Mouse (Mus musculus) lung, embryonic 15.5 days (tissue): ENCODE measurements around the gene Rfx2. TPM values are rescaled to one million over a fixed set of nuclear protein-coding genes. Genes with fewer than 3 reads are reported as not detected.

Source experiments
- ATAC-seq: fragments of 200-750 bp; cut with Nextera tagmentation; 2 replicates; pipeline ENCODE4 v1.8.0; 2017; ENCODE audit warnings: moderate number of reproducible peaks, borderline replicate concordance; ENCODE audit not compliant: low FRiP score, low TSS enrichment; ENCODE audit errors: extremely low read depth
- H3K27ac ChIP-seq: fragments of 300-500 bp; sonication (generic); 2 replicates; pipeline ENCODE4 v1.5.1; 2015; ENCODE audit warnings: moderate library complexity, mild to moderate bottlenecking, inconsistent platforms
- H3K27me3 ChIP-seq: fragments of 300-500 bp; sonication (generic); 2 replicates; pipeline ENCODE4 v1.6.1; 2015; ENCODE audit warnings: inconsistent platforms
- H3K36me3 ChIP-seq: fragments of 300-500 bp; sonication (generic); 2 replicates; pipeline ENCODE4 v1.6.1; 2015; ENCODE audit warnings: inconsistent platforms
- H3K4me1 ChIP-seq: fragments of 300-500 bp; sonication (generic); 2 replicates; pipeline ENCODE4 v1.6.1; 2015; ENCODE audit warnings: inconsistent platforms
- H3K4me2 ChIP-seq: fragments of 300-500 bp; sonication (generic); 2 replicates; pipeline ENCODE4 v1.6.1; 2015; ENCODE audit warnings: inconsistent platforms, mild to moderate bottlenecking, moderate library complexity
- H3K4me3 ChIP-seq: fragments of 300-500 bp; sonication (generic); 2 replicates; pipeline ENCODE4 v1.5.1; 2015; ENCODE audit warnings: mild to moderate bottlenecking, inconsistent platforms
- H3K9ac ChIP-seq: fragments of 300-500 bp; sonication (generic); 2 replicates; pipeline ENCODE4 v1.6.1; 2015; ENCODE audit warnings: inconsistent platforms
- H3K9me3 ChIP-seq: fragments of 300-500 bp; sonication (generic); 2 replicates; pipeline ENCODE4 v1.6.1; 2016; ENCODE audit warnings: inconsistent platforms
- WGBS: fragments of 180-500 bp; shearing (Covaris S2); methylation state at CpG from one replicate; pipeline ENCODE4 v1.1.7; 2015; 5-methylcytosine and 5-hydroxymethylcytosine counted together
- polyA plus RNA-seq: library from polyadenylated mRNA; unstranded; fragments of >200 nt; fragmentation: Nextera tagmentation; extraction: Ambion mirVana; gene quantifications from 2 replicates; pipeline ENCODE4 v1.2.1, GENCODE M21; 2015

Gene Rfx2
- polyA plus RNA-seq, 1 experiment from 2014 or later, result 6.0 TPM

- WGBS, result 89% methylated on average over 11 of the region's 11 CpGs
- Histone ChIP-seq H3K36me3 (0 out of 2 replicates have a peak, but pooled peaks cover 7% of the 10 kb centered on the region), H3K4me1 (no peaks in the 10 kb centered on the region), H3K9me3 (no peaks in the 10 kb centered on the region), H3K27me3 (no peaks in the 10 kb centered on the region), H3K4me2 (no peak overlapping the region), H3K4me3 (no peak overlapping the region), H3K27ac (no peak overlapping the region), H3K9ac (no peak overlapping the region)
- ATAC-seq, result no peak
Observed at GRCm38 (mm10) chr17:56777568-56777967, 53.2 kb downstream of the Rfx2 start.

GRCm38 (mm10) chr17:56769950-56770349, 60.9 kb downstream of the Rfx2 start, which contains the start of gene Prr22:
Gene Prr22 (plus strand): TSS chr17:56770250.
- H3K36me3 ChIP-seq, result peaks cover 25% of the 10 kb centered on the region
- H3K4me3 ChIP-seq, result no peak within 1 kb of the TSS
- H3K9ac ChIP-seq, result no peak within 1 kb of the TSS
- H3K27ac ChIP-seq, result no peak within 1 kb of the TSS
- no peaks in the 10 kb centered on the region for H3K9me3 ChIP-seq
- 88% methylated on average over 5 of the region's 5 CpGs for WGBS
- ATAC-seq, result no peak
- no peaks in the 10 kb centered on the region for H3K27me3 ChIP-seq
- no peak within 1 kb of the TSS for H3K4me2 ChIP-seq
- peaks cover 6% of the 10 kb centered on the region for H3K4me1 ChIP-seq

- Histone ChIP-seq H3K36me3 (peaks cover 25% of the 10 kb centered on the region), H3K4me1 (peaks cover 9% of the 10 kb centered on the region), H3K4me2 (no peak overlapping the region), H3K27ac (no peak overlapping the region), H3K4me3 (no peak overlapping the region), H3K27me3 (no peaks in the 10 kb centered on the region), H3K9me3 (no peaks in the 10 kb centered on the region), H3K9ac (no peak overlapping the region)
- 91% methylated on average over 11 of the region's 11 CpGs for WGBS
- no peak for ATAC-seq
Observed at GRCm38 (mm10) chr17:56768941-56769340, 61.9 kb downstream of the Rfx2 start.

GRCm38 (mm10) chr17:56767531-56768135, 63.2 kb downstream of the Rfx2 start:
- no peak for ATAC-seq
- Histone ChIP-seq H3K4me1 (peaks cover 18% of the 10 kb centered on the region), H3K27me3 (no peaks in the 10 kb centered on the region), H3K4me2 (no peak overlapping the region), H3K9ac (no peak overlapping the region), H3K4me3 (no peak overlapping the region), H3K36me3 (peaks cover 25% of the 10 kb centered on the region), H3K27ac (no peak overlapping the region), H3K9me3 (no peaks in the 10 kb centered on the region)
- 93% methylated on average over 29 of the region's 29 CpGs for WGBS

- WGBS, result 94% methylated on average over 27 of the region's 27 CpGs
Observed at GRCm38 (mm10) chr17:56766631-56767405, 64.0 kb downstream of the Rfx2 start.

GRCm38 (mm10) chr17:56765431-56765830, 65.4 kb downstream of the Rfx2 start:
- Histone ChIP-seq H3K4me3 (peak overlapping the region; percentile 74), H3K4me1 (peaks cover 34% of the 10 kb centered on the region), H3K27ac (no peak overlapping the region), H3K36me3 (peaks cover 25% of the 10 kb centered on the region), H3K9me3 (no peaks in the 10 kb centered on the region), H3K9ac (peak overlapping the region; percentile 87), H3K4me2 (peak overlapping the region; percentile 70), H3K27me3 (no peaks in the 10 kb centered on the region)
- WGBS, result 49% methylated on average over 12 of the region's 12 CpGs
- no peak for ATAC-seq

More at GRCm38 (mm10) chr17:56766631-56767405, 64.0 kb downstream of the Rfx2 start:
- Histone ChIP-seq H3K4me1 (peaks cover 25% of the 10 kb centered on the region), H3K9ac (no peak overlapping the region), H3K36me3 (peaks cover 25% of the 10 kb centered on the region), H3K4me3 (no peak overlapping the region), H3K9me3 (no peaks in the 10 kb centered on the region), H3K27ac (no peak overlapping the region), H3K27me3 (no peaks in the 10 kb centered on the region), H3K4me2 (no peak overlapping the region)
- no peak for ATAC-seq

- H3K4me2 ChIP-seq, result peak within 1 kb of the TSS; percentile 70
- peak within 1 kb of the TSS; percentile 74 for H3K4me3 ChIP-seq
- H3K27me3 ChIP-seq, result no peaks in the 10 kb centered on the region
- peak; percentile 82 for ATAC-seq
- peaks cover 41% of the 10 kb centered on the region for H3K4me1 ChIP-seq
- WGBS, result under 1% methylated on average over 56 of the region's 58 CpGs
- no peaks in the 10 kb centered on the region for H3K9me3 ChIP-seq
- H3K9ac ChIP-seq, result peak within 1 kb of the TSS; percentile 87
- H3K36me3 ChIP-seq, result peaks cover 23% of the 10 kb centered on the region
- peak within 1 kb of the TSS; percentile 96 for H3K27ac ChIP-seq
Observed at GRCm38 (mm10) chr17:56764474-56765354, 66.1 kb downstream of the Rfx2 start, which contains the start of gene Dus3l. Gene Dus3l (plus strand): TSS chr17:56764757.

GRCm38 (mm10) chr17:56763741-56764250, 67.0 kb downstream of the Rfx2 start:
- Histone ChIP-seq H3K9me3 (no peaks in the 10 kb centered on the region), H3K27ac (peak overlapping the region; percentile 96; the same call in 1 of the 2 replicates), H3K9ac (no peak overlapping the region), H3K4me3 (peak overlapping the region; percentile 74), H3K27me3 (no peaks in the 10 kb centered on the region), H3K4me2 (peak overlapping the region; percentile 70), H3K36me3 (peaks cover 14% of the 10 kb centered on the region), H3K4me1 (peaks cover 47% of the 10 kb centered on the region)
- WGBS, result 70% methylated on average over 8 of the region's 8 CpGs
- ATAC-seq, result no peak

- Histone ChIP-seq H3K4me2 (peak overlapping the region; percentile 89; the same call in 1 of the 2 replicates), H3K27me3 (peaks cover under 1% of the 10 kb centered on the region; the same call in 1 of the 2 replicates), H3K4me1 (peaks cover 55% of the 10 kb centered on the region), H3K4me3 (no peak overlapping the region), H3K27ac (peak overlapping the region; percentile 87), H3K36me3 (peaks cover 7% of the 10 kb centered on the region), H3K9ac (no peak overlapping the region), H3K9me3 (no peaks in the 10 kb centered on the region)
- WGBS, result 41% methylated on average over 27 of the region's 27 CpGs
- no peak for ATAC-seq
Observed at GRCm38 (mm10) chr17:56762769-56763731, 67.8 kb downstream of the Rfx2 start.

- no peaks in the 10 kb centered on the region for H3K36me3 ChIP-seq
- peak overlapping the region; percentile 56 for H3K9ac ChIP-seq
- H3K27ac ChIP-seq, result peak overlapping the region; percentile 87
- peak; percentile 37 for ATAC-seq
- H3K9me3 ChIP-seq, result no peaks in the 10 kb centered on the region
- H3K4me3 ChIP-seq, result peak overlapping the region; percentile 55
- H3K27me3 ChIP-seq, result peaks cover 11% of the 10 kb centered on the region
- H3K4me1 ChIP-seq, result peaks cover 65% of the 10 kb centered on the region
- WGBS, result 0% methylated on average over 28 of the region's 28 CpGs
- peak overlapping the region; percentile 89 for H3K4me2 ChIP-seq
Observed at GRCm38 (mm10) chr17:56761991-56762410, 68.8 kb downstream of the Rfx2 start.
